Mouse (Mus musculus) midbrain, embryonic 11.5 days (tissue): ENCODE results near the gene Zbtb17. TPM values are rescaled to one million over a fixed set of nuclear protein-coding genes. Genes with fewer than 3 reads are reported as not detected.

Experiments used
- ATAC-seq: fragments of 200-750 bp; cut with Nextera tagmentation; 2 replicates; pipeline ENCODE4 v1.8.0; 2017; ENCODE audit warnings: moderate TSS enrichment, moderate library complexity; ENCODE audit not compliant: low FRiP score
- DNase-seq: peaks from one replicate; pipeline ENCODE4 v3.0.0; 2015; ENCODE audit warnings: low spot score; ENCODE audit errors: missing footprints
- H3K27ac ChIP-seq: fragments of 300-500 bp; sonication (generic); 2 replicates; pipeline ENCODE4 v1.5.1; 2014; ENCODE audit warnings: low read depth, low read length
- H3K27me3 ChIP-seq: fragments of 300-500 bp; sonication (generic); 2 replicates; pipeline ENCODE4 v1.6.1; 2014; ENCODE audit warnings: mild to moderate bottlenecking, low read length, moderate library complexity, mixed read lengths; ENCODE audit not compliant: control insufficient read depth, insufficient read depth
- H3K36me3 ChIP-seq: fragments of 300-500 bp; sonication (generic); 2 replicates; pipeline ENCODE4 v1.6.1; 2014; ENCODE audit warnings: mild to moderate bottlenecking, low read length, moderate library complexity, mixed read lengths; ENCODE audit not compliant: control insufficient read depth, insufficient read depth
- H3K4me1 ChIP-seq: fragments of 300-500 bp; sonication (generic); 2 replicates; pipeline ENCODE4 v1.6.1; 2014; ENCODE audit warnings: low read length; ENCODE audit not compliant: control insufficient read depth, insufficient read depth
- H3K4me2 ChIP-seq: fragments of 300-500 bp; sonication (generic); 2 replicates; pipeline ENCODE4 v1.6.1; 2014; ENCODE audit warnings: mild to moderate bottlenecking, moderate library complexity
- H3K4me3 ChIP-seq: fragments of 300-500 bp; sonication (generic); 2 replicates; pipeline ENCODE4 v1.5.1; 2014; ENCODE audit warnings: low read depth, low read length
- H3K9ac ChIP-seq: fragments of 300-500 bp; sonication (generic); 2 replicates; pipeline ENCODE4 v1.6.1; 2014; ENCODE audit warnings: low read length
- H3K9me3 ChIP-seq: fragments of 300-500 bp; sonication (generic); 2 replicates; pipeline ENCODE4 v1.6.1; 2016; ENCODE audit warnings: low read length; ENCODE audit not compliant: control insufficient read depth
- WGBS: fragments of 180-500 bp; shearing (Covaris S2); extraction: QIAGEN DNeasy Blood & Tissue Kit; methylation state at CpG from one replicate; pipeline ENCODE4 v1.1.7; 2014; 5-methylcytosine and 5-hydroxymethylcytosine counted together
- polyA plus RNA-seq: library from polyadenylated mRNA; unstranded; fragments of >200 nt; fragmentation: Nextera tagmentation; extraction: Ambion mirVana; gene quantifications from 2 replicates; pipeline ENCODE4 v1.2.1, GENCODE M21; 2014

The Zbtb17 gene
- polyA plus RNA-seq, 1 experiment from 2014 or later = 40.6 TPM

DNA sequence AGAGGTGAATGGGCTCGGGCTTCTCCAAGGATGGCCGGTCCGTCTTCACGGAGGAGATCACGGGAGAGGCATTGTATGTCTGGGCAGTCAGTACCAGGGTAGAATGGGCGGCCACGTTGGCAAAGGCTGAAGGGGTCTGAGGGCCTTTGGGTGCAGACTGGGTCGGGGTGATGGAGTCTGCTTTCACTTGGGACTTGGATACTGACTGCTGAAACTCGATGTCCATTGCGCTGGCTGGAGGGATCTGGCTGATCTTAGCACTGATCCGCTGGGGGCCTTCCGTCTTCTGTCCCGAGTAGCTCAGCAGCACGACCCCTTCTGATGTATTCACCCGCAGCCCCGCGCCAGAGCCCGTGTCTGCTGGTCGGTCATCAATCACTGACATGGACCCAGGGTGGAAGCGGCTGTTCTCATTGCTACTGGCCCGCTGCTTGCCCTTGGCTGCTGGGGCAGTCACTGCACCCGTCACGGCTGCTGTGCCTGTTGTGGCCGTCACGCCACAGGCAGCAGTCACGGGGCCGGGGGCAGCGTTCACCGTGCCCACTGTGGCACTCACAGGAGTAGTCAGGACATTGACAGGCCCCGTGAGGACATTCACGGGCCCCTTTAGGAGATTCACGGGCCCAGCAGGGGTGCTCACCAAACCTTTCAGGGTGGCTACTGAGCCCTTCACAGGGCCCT lies 28.3 kb downstream of the Zbtb17 start:
- Histone ChIP-seq H3K36me3 (peaks cover 73% of the 10 kb centered on the region), H3K4me3 (no peak overlapping the region), H3K9ac (no peak overlapping the region), H3K9me3 (no peaks in the 10 kb centered on the region), H3K27ac (no peak overlapping the region), H3K27me3 (no peaks in the 10 kb centered on the region), H3K4me2 (no peak overlapping the region), H3K4me1 (no peaks in the 10 kb centered on the region)
- DNase-seq = no peak
- 96% methylated on average over 32 of the region's 32 CpGs for WGBS
- ATAC-seq = no peak

DNA sequence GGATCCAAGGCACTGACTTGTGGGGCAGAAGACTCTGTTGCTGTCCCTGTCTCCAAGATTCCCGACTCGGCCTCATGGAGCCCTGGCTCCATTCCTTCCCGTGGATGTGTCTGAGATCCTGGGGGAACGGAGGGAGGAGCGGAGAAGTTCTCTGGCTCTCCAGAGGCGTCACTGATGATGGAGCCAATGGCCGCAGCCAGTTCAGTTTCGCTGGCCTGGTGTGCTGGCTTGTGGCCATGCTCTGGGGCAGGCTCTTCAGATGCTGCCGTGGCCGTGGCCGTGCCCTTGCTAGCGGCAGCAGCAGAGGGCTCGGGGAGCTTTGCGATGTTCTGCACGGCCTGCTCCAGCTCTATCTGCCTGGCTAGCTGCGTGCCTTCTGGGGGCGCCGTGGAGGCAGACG lies 30.0 kb downstream of the Zbtb17 start:
- H3K4me3 ChIP-seq = no peak overlapping the region
- DNase-seq (no peak), ATAC-seq (no peak)
- 92% methylated on average over 19 of the region's 19 CpGs for whole genome bisulfite sequencing
- peaks cover 77% of the 10 kb centered on the region for H3K36me3 ChIP-seq
- no peak overlapping the region for H3K27ac ChIP-seq
- H3K4me1 ChIP-seq = no peaks in the 10 kb centered on the region
- no peaks in the 10 kb centered on the region for H3K27me3 ChIP-seq
- no peaks in the 10 kb centered on the region for H3K9me3 ChIP-seq
- no peak overlapping the region for H3K4me2 ChIP-seq
- no peak overlapping the region for H3K9ac ChIP-seq

DNA sequence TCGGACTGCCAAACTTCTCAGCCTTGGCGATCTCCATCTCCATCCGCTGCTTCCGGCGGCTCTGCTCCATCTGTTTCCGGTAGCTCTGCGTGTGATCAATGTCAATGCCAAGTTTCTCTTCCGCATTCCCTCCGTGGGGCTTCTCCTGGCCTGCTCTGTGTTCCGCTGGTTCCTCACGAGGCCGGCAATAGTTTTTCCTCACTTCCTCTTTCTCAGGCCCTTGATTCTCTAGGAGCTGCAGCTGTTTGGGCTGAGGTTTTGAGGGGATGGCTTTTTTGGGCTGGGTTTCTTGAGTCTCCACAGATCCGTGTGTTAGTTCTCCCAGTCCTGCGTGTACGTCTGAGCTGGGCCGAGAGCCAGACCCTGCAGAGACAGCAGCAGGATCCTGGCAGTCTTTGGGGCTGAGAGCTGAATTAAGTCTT lies 33.2 kb downstream of the Zbtb17 start:
- no peak overlapping the region for H3K27ac ChIP-seq
- DNase-seq = no peak
- ATAC-seq = no peak

DNA sequence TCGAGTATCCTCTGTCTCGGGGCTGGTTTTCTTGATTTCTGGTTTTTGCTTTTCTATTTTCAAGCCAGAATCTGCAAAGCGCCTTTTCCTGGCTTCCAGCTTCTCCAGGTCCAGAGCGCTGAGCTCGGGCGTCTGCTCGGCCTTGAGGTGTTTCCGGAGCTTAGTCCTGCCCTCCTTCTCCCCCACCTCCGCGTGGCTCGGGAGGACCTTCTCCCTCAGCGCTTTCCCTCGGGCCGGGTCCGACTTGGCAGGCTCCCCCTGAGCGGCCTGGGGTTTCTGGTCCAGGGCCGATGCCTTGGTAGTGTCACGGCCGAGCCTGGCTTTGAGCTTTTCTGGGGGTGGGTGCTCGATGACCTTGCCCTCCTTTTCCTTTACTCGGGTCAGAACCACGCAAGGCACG lies 33.8 kb downstream of the Zbtb17 start:
- Histone ChIP-seq H3K36me3 (peaks cover 53% of the 10 kb centered on the region), H3K4me3 (no peak overlapping the region), H3K4me1 (no peaks in the 10 kb centered on the region), H3K27ac (no peak overlapping the region), H3K27me3 (no peaks in the 10 kb centered on the region), H3K4me2 (no peak overlapping the region), H3K9ac (no peak overlapping the region), H3K9me3 (no peaks in the 10 kb centered on the region)
- WGBS = 92% methylated on average over 23 of the region's 23 CpGs
- no peak for DNase-seq
- no peak for ATAC-seq

More for the DNA sequence above, 33.2 kb downstream of the Zbtb17 start:
- Histone ChIP-seq H3K36me3 (peaks cover 55% of the 10 kb centered on the region), H3K27me3 (no peaks in the 10 kb centered on the region), H3K4me3 (no peak overlapping the region), H3K9ac (no peak overlapping the region), H3K4me2 (no peak overlapping the region), H3K9me3 (no peaks in the 10 kb centered on the region), H3K4me1 (no peaks in the 10 kb centered on the region)
- 94% methylated on average over 16 of the region's 16 CpGs for WGBS

DNA sequence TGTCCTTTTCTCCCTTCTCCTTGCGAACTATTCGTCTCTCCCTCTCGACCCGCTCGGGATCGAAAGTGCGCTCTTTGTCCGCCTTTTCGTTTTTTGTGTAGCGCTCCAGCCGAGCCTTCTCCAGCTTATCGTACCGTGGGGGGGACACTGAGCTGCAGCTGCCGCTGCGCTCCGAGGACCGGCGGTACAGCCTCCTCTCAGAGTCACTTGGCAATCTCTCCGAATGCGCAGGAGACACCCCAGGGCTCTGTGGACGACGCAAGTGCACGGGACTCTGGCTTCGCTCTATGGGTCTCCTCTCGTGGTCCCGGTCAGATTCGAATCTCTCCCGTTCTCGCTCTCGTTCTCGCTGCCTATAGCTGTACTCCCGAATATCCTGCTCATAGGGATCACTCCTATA lies 34.3 kb downstream of the Zbtb17 start:
- no peaks in the 10 kb centered on the region for H3K27me3 ChIP-seq
- DNase-seq (no peak), ATAC-seq (no peak)
- H3K9ac ChIP-seq = no peak overlapping the region
- 97% methylated on average over 32 of the region's 32 CpGs for WGBS
- H3K4me2 ChIP-seq = no peak overlapping the region
- H3K27ac ChIP-seq = no peak overlapping the region
- H3K4me1 ChIP-seq = no peaks in the 10 kb centered on the region
- H3K36me3 ChIP-seq = peaks cover 51% of the 10 kb centered on the region
- no peak overlapping the region for H3K4me3 ChIP-seq
- H3K9me3 ChIP-seq = no peaks in the 10 kb centered on the region

DNA sequence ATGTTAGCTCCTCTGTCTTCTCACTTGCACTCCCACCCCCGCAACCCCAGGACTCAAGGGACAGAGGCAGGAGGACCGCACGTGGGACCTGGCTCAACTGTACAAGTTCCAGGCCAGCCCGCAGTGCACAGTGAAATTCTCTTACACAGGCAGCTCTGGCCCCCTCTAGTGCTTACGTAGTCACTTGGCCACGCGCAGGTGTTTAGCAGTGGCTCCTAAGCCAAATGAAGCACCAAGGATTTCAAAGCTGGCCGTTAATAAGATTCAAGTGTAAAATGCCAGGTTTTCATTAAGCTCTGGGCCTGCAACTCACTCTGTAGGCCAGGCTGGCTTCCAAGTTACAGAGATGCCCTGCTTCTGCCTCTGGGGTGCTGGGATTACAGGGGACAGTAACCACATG lies 35.0 kb downstream of the Zbtb17 start:
- 96% methylated on average over 8 of the region's 8 CpGs for WGBS
- peaks cover 50% of the 10 kb centered on the region for H3K36me3 ChIP-seq

DNA sequence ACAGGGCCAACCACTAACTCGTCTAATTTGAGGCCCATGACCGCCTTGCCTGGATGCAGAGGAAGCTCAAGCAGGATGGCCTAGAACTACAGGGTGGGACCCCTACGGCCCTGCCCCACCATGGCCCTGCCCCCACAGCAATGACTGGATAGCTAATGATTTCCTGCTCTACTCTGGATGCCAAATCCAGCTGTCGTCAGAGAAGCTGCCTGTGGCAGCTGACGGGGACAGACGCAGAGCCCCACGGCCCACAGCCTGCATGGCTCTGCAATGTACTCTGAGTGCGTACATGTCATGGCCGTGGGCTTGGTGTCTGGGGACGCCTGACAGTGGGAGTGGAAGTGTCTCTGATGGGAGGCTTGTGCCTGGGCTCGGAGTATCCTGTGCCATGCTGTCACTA lies 39.6 kb downstream of the Zbtb17 start:
- no peak overlapping the region for H3K9ac ChIP-seq
- no peaks in the 10 kb centered on the region for H3K4me1 ChIP-seq
- H3K9me3 ChIP-seq = peaks cover 3% of the 10 kb centered on the region; the same call in 1 of the 2 replicates
- DNase-seq = no peak
- H3K4me3 ChIP-seq = no peak overlapping the region
- no peak overlapping the region for H3K4me2 ChIP-seq
- WGBS = 92% methylated on average over 11 of the region's 11 CpGs
- H3K36me3 ChIP-seq = peaks cover 32% of the 10 kb centered on the region
- no peaks in the 10 kb centered on the region for H3K27me3 ChIP-seq
- no peak for ATAC-seq
- H3K27ac ChIP-seq = no peak overlapping the region

More for the DNA sequence above, 35.0 kb downstream of the Zbtb17 start:
- no peak overlapping the region for H3K27ac ChIP-seq
- no peaks in the 10 kb centered on the region for H3K27me3 ChIP-seq
- no peak overlapping the region for H3K9ac ChIP-seq
- H3K4me3 ChIP-seq = no peak overlapping the region
- DNase-seq (no peak), ATAC-seq (no peak)
- H3K4me1 ChIP-seq = no peaks in the 10 kb centered on the region
- no peak overlapping the region for H3K4me2 ChIP-seq
- H3K9me3 ChIP-seq = no peaks in the 10 kb centered on the region

DNA sequence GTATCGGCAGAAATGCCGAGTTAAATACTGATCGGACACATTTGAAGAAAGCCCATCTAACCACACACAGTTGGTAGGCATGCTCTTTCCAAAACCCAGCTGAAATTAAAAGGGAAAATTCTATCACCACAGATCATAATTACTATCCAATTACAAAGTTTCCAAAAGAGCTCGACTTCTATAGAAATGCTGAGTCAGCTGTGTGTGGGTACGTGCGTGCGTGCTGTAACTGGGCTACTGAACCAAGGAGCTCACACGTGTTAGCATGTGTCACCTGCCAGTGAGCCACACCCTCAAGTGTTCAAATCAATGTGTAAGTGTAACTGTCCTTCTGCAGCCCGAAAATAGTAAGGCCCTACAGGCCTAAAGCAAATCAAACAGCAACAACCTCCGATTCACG lies 43.1 kb downstream of the Zbtb17 start:
- Histone ChIP-seq H3K4me3 (no peak overlapping the region), H3K4me2 (no peak overlapping the region), H3K27ac (no peak overlapping the region), H3K4me1 (no peaks in the 10 kb centered on the region), H3K9me3 (peaks cover 3% of the 10 kb centered on the region; the same call in 1 of the 2 replicates), H3K27me3 (no peaks in the 10 kb centered on the region), H3K9ac (no peak overlapping the region), H3K36me3 (peaks cover 36% of the 10 kb centered on the region)
- DNase-seq (no peak), ATAC-seq (no peak)
- 96% methylated on average over 11 of the region's 11 CpGs for WGBS

DNA sequence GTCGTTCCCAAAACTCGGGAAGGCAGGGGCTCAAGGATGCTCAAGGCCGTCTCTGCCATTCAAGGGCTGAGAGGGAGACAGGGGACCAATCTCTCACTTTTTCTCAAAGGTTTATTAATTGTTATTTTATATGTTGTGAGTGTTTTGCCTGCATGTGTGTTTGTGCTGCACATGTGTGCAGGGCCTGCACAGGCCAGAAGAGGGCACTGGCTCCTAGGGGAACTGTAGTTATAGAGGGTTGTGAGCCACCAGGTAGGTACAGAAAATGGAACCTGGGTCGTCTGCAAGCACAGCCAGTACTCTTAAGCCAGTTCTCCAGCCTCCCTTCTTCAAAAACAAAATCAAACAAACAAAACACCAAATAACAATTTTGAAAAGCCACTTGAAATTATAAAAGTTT lies 44.2 kb downstream of the Zbtb17 start:
- DNase-seq (no peak), ATAC-seq (no peak)
- peaks cover 3% of the 10 kb centered on the region; the same call in 1 of the 2 replicates for H3K9me3 ChIP-seq
- no peak overlapping the region for H3K4me3 ChIP-seq
- H3K27me3 ChIP-seq = no peaks in the 10 kb centered on the region
- H3K36me3 ChIP-seq = peaks cover 31% of the 10 kb centered on the region
- no peak overlapping the region for H3K9ac ChIP-seq
- H3K4me2 ChIP-seq = no peak overlapping the region
- H3K4me1 ChIP-seq = no peaks in the 10 kb centered on the region
- H3K27ac ChIP-seq = no peak overlapping the region
- whole genome bisulfite sequencing = 94% methylated on average over 4 of the region's 4 CpGs
